Mouse (Mus musculus) heart, embryonic 14.5 days (tissue): Measurements from ENCODE around the gene Rasgrf1. TPM values are rescaled to one million over a fixed set of nuclear protein-coding genes. Genes with fewer than 3 reads are reported as not detected.

Experiments used
- ATAC-seq: fragments of 200-750 bp; cut with Nextera tagmentation; 2 replicates; pipeline ENCODE4 v1.8.0; 2017; ENCODE audit warnings: low read depth, moderate TSS enrichment; ENCODE audit not compliant: insufficient number of reproducible peaks, insufficient read depth, low FRiP score
- H3K27ac ChIP-seq, 2 experiments: fragments of 200-500 bp in 1 of 2; fragments of 300-500 bp in 1 of 2; sonication (generic) in 1 of 2; replicated peaks in 1 of 2; 2 replicates each; pipeline ENCODE4 v1.5.1; 2012 to 2014; ENCODE audit warnings: low read depth in 2 of 2, low read length in 2 of 2, control low read depth in 1 of 2, mild to moderate bottlenecking in 1 of 2, mixed read lengths in 1 of 2; ENCODE audit not compliant: control insufficient read depth in 1 of 2, insufficient read depth in 1 of 2
- H3K27me3 ChIP-seq: fragments of 300-500 bp; sonication (generic); 2 replicates; pipeline ENCODE4 v1.6.1; 2014; ENCODE audit warnings: mild to moderate bottlenecking, low read length, control low read depth; ENCODE audit not compliant: control insufficient read depth, insufficient read depth
- H3K36me3 ChIP-seq: fragments of 300-500 bp; sonication (generic); 2 replicates; pipeline ENCODE4 v1.6.1; 2014; ENCODE audit warnings: mild to moderate bottlenecking, control low read depth, low read length, mixed read lengths; ENCODE audit not compliant: control insufficient read depth, insufficient read depth
- H3K4me1 ChIP-seq, 2 experiments: fragments of 200-500 bp in 1 of 2; fragments of 300-500 bp in 1 of 2; sonication (generic) in 1 of 2; 2 replicates each; pipeline ENCODE4 v1.6.1; 2012 to 2014; ENCODE audit warnings: low read length in 2 of 2, control low read depth in 1 of 2, mixed read lengths in 1 of 2; ENCODE audit not compliant: control insufficient read depth in 2 of 2, insufficient read depth in 2 of 2
- H3K4me2 ChIP-seq: fragments of 300-500 bp; sonication (generic); 2 replicates; pipeline ENCODE4 v1.6.1; 2014; ENCODE audit warnings: mild to moderate bottlenecking, low read length
- H3K4me3 ChIP-seq, 2 experiments: fragments of 200-500 bp in 1 of 2; fragments of 300-500 bp in 1 of 2; sonication (generic) in 1 of 2; 2 replicates each; pipeline ENCODE4 v1.5.1; 2012 to 2014; ENCODE audit warnings: low read length in 2 of 2, mild to moderate bottlenecking in 2 of 2, control low read depth in 1 of 2, low read depth in 1 of 2, moderate library complexity in 1 of 2; ENCODE audit not compliant: control insufficient read depth in 1 of 2, insufficient read depth in 1 of 2
- H3K9ac ChIP-seq: fragments of 300-500 bp; sonication (generic); 2 replicates; pipeline ENCODE4 v1.6.1; 2014; ENCODE audit warnings: mild to moderate bottlenecking, low read length
- H3K9me3 ChIP-seq: fragments of 300-500 bp; sonication (generic); 2 replicates; pipeline ENCODE4 v1.6.1; 2016; ENCODE audit warnings: low read length, control low read depth; ENCODE audit not compliant: control insufficient read depth
- WGBS: fragments of 180-500 bp; shearing (Covaris S2); extraction: QIAGEN DNeasy Blood & Tissue Kit; methylation state at CpG from one replicate; pipeline ENCODE4 v1.1.7; 2014; 5-methylcytosine and 5-hydroxymethylcytosine counted together
- polyA plus RNA-seq: library from polyadenylated mRNA; unstranded; fragments of >200 nt; fragmentation: Nextera tagmentation; extraction: Ambion mirVana; gene quantifications from 2 replicates; pipeline ENCODE4 v1.2.1, GENCODE M21; 2014

Rasgrf1 gene
- polyA plus RNA-seq, 1 experiment from 2014 or later = 0.11 TPM

DNA sequence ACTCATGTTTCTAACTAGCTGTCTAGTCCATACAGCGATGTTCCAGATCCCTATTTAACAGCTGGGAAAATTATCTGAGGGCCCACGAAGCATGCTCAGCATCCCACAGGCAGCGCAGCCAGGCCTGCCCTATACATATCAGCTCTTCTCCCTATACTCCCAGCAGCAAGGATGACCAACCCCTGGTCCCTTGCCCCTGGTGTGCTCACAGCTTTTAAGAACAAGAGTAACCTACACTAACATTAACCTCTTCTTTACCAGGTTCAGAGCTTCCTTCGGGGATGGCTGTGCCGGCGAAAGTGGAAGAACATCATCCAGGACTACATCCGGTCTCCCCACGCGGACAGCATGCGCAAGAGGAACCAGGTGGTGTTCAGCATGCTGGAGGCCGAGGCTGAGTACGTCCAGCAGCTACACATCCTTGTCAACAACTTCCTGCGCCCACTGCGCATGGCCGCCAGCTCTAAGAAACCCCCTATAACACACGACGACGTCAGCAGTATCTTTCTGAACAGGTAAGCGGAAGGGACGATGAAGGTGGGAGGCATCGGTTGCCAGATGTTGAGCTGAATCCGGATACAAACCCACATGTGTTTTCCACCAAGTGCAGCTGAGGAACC, 44.0 kb downstream of the Rasgrf1 start:
- H3K9me3 ChIP-seq = no peaks in the 10 kb centered on the region
- no peak for ATAC-seq
- no peak overlapping the region for H3K4me2 ChIP-seq
- peaks cover 0 to 6% of the 10 kb centered on the region in 2 experiments; a peak in 2 of 4 replicates for H3K4me1 ChIP-seq
- H3K36me3 ChIP-seq = no peaks in the 10 kb centered on the region
- H3K9ac ChIP-seq = no peak overlapping the region
- 90% methylated on average over 22 of the region's 22 CpGs for WGBS
- no peak overlapping the region for H3K27ac ChIP-seq
- no peak overlapping the region for H3K4me3 ChIP-seq
- H3K27me3 ChIP-seq = no peaks in the 10 kb centered on the region

DNA sequence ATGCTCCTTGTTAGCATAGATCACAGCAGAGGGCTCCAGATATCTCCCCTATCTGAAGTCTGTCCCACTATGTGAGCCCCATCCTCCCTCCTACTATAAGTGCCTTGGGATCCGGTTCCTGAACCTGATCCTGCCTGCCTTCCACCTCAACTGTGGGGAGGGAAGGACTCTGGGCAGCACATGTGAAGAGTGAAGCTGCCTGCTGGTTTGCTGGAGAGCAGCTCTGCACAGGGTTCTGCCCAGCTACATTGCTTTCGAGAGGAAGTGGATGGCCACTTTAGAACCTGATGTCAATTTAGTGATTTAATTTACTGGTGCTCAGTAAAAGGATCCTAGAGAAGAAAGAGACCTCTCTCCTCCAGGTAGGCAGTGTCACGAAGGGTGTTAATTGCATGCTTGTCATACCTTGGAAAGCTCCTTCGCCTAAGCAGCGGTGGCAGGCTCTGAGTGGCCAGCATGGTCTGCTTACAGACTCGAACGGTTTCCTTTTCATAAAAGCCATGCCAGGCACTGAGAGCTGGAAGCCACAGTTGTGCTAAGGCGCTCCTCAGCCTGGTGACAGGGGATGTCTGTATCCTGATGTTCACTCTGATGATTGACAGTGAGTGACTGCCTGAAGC, 45.3 kb downstream of the Rasgrf1 start:
- no peak overlapping the region for H3K27ac ChIP-seq
- no peaks in the 10 kb centered on the region for H3K27me3 ChIP-seq
- no peaks in the 10 kb centered on the region; a peak in 1 of 4 replicates for H3K4me1 ChIP-seq
- H3K9ac ChIP-seq = no peak overlapping the region
- ATAC-seq = no peak
- no peaks in the 10 kb centered on the region for H3K36me3 ChIP-seq
- 39% methylated on average over 8 of the region's 8 CpGs for WGBS
- no peaks in the 10 kb centered on the region for H3K9me3 ChIP-seq
- no peak overlapping the region for H3K4me3 ChIP-seq
- no peak overlapping the region for H3K4me2 ChIP-seq

DNA sequence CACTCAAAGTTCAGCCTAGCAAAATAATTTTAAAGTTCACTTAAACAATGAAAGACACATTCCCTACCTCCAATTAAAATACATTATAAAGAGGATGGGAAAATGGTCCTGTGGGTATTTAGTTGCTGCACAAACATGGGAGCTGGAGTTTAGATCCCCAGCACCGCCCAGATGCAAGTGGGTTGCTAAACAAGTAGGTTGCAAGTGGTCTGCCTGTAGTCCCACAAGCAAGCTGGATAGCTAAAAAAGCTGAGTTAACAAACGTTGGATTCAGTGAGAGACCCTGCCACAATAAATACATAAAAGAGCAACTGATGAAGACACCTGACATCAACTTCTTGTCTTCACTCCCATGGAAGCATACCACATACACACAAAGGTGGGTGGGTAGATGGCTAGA, 49.3 kb downstream of the Rasgrf1 start:
- no peak overlapping the region for H3K9ac ChIP-seq
- H3K36me3 ChIP-seq = no peaks in the 10 kb centered on the region
- no peaks in the 10 kb centered on the region for H3K27me3 ChIP-seq
- no peak for ATAC-seq
- no peak overlapping the region for H3K4me3 ChIP-seq
- no peak overlapping the region for H3K4me2 ChIP-seq
- 64% methylated on average over 2 of the region's 2 CpGs for WGBS
- H3K4me1 ChIP-seq = no peaks in the 10 kb centered on the region; a peak in 1 of 4 replicates
- no peaks in the 10 kb centered on the region for H3K9me3 ChIP-seq
- no peak overlapping the region for H3K27ac ChIP-seq

DNA sequence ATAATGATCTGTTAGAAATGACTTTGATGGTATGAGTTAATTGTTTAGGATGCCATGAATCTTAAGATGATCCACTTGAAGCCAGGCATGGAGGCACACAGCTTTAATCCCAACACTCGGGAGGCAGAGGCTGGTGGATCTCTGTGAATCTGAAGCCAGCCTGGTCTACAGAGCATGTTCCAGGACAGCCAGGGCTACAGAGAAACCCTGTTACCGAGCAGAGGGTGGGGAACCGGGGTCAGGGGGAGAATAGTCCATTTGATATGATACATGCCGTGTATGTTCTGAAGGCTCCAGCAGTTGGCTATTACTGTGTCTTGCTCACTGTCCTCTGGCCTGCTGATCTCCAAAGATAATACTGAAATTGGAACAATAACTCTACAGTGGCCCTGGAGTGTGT, 54.4 kb downstream of the Rasgrf1 start:
- no peaks in the 10 kb centered on the region for H3K27me3 ChIP-seq
- H3K9me3 ChIP-seq = no peaks in the 10 kb centered on the region
- H3K4me2 ChIP-seq = no peak overlapping the region
- 82% methylated on average over 4 of the region's 4 CpGs for WGBS
- no peaks in the 10 kb centered on the region for H3K36me3 ChIP-seq
- H3K4me3 ChIP-seq = no peak overlapping the region
- H3K9ac ChIP-seq = no peak overlapping the region
- ATAC-seq = no peak
- H3K27ac ChIP-seq = no peak overlapping the region
- no peaks in the 10 kb centered on the region for H3K4me1 ChIP-seq

DNA sequence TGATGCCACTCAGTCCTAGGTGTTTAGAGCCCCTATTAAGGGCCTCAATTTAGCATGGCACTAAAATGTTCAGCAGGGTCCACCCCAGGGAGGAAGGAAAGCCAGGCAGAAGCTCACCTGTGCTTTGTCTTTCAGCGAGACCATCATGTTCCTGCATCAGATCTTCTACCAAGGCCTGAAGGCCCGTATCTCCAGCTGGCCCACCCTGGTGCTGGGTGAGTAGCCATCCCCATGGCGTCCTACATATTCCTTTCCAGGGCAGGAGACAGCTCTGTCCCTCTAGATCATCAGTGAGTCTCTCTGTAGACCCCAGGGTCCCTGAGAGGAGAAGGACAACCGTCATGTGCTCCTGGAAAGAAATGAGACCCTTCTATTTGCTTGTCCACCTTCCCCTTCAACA, 58.0 kb downstream of the Rasgrf1 start:
- Histone ChIP-seq H3K4me3 (no peak overlapping the region), H3K36me3 (no peaks in the 10 kb centered on the region), H3K9me3 (no peaks in the 10 kb centered on the region), H3K4me2 (no peak overlapping the region), H3K27ac (no peak overlapping the region), H3K27me3 (peaks cover 5% of the 10 kb centered on the region; the same call in 1 of the 2 replicates), H3K4me1 (no peaks in the 10 kb centered on the region), H3K9ac (no peak overlapping the region)
- 74% methylated on average over 4 of the region's 4 CpGs for WGBS
- no peak for ATAC-seq

DNA sequence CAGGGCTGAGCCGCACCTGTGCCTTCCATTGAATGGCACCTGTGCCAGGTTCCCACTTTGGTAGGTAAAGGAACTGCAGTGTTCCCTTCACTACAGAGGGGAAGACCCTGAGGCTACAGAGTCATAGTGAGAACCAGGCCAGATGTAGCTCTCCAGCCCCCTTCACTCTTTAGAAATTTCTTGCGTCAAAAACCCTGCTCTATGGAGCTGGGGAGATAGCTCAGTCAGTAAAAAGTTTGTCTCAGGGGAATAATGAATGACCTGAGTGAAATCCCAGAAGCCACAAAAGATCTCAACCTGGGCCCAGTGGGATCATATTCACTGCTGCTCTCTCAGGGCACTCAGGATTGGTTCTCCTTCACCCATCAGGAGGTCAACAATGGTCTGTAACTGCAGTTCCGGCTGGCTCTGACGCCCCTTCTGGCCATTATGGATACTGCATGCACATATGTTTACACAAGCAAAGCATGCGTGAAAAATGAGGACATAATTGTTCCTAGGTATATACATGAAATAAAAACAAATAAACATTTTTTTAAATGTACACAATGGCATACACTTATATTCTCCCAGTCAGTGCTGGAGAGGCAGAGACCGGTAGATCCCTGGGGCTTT, 59.2 kb downstream of the Rasgrf1 start:
- Histone ChIP-seq H3K4me3 (no peak overlapping the region), H3K4me1 (no peaks in the 10 kb centered on the region), H3K4me2 (no peak overlapping the region), H3K9ac (no peak overlapping the region), H3K27ac (no peak overlapping the region), H3K9me3 (no peaks in the 10 kb centered on the region), H3K27me3 (peaks cover 11% of the 10 kb centered on the region; the same call in 1 of the 2 replicates), H3K36me3 (no peaks in the 10 kb centered on the region)
- WGBS = 79% methylated on average over 6 of the region's 6 CpGs
- no peak for ATAC-seq

DNA sequence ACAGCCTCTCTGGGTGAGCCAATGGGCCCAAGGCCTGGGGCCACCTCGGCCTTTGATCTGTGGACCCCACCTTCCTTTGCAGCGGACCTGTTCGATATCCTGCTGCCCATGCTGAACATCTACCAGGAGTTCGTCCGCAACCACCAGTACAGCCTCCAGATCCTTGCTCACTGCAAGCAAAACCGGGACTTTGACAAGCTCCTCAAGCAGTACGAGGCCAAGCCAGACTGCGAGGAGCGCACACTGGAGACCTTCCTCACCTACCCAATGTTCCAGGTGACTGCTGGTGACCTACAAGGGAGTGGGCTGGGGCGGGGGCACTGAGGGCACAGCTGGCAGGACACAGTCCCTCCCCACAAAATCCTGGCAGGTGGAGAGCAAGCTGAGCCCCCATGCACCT, 60.6 kb downstream of the Rasgrf1 start:
- WGBS = 85% methylated on average over 10 of the region's 10 CpGs
- Histone ChIP-seq H3K27ac (no peak overlapping the region), H3K9ac (no peak overlapping the region), H3K27me3 (peaks cover 11% of the 10 kb centered on the region; the same call in 1 of the 2 replicates), H3K4me1 (no peaks in the 10 kb centered on the region), H3K9me3 (no peaks in the 10 kb centered on the region), H3K4me3 (no peak overlapping the region), H3K36me3 (no peaks in the 10 kb centered on the region), H3K4me2 (no peak overlapping the region)
- ATAC-seq = no peak
